In genomic region chr4:139925275-139926160, GRCm38 (mm10) we compare ENCODE assay signal across 8 mouse cellular contexts. TPM values are rescaled to one million over a fixed set of nuclear protein-coding genes. Genes with fewer than 3 reads are reported as not detected.
DNase-seq lines count a peak whose midpoint lies in the region; ATAC-seq lines count a peak whose summit lies in the region.

No protein-coding gene starts in this region.

- H3K9me3 ChIP-seq in liver, embryonic 11.5 days (ENCODE audit: control insufficient read depth, low read length), result no peaks in the 10 kb centered on the region
- H3K9me3 ChIP-seq in forebrain, embryonic 10.5 days, result no peaks in the 10 kb centered on the region
- H3K9me3 ChIP-seq in limb, embryonic 10.5 days (replicated peaks), result no peaks in the 10 kb centered on the region

- no peaks in the 10 kb centered on the region for H3K4me1 ChIP-seq in liver, embryonic 11.5 days (replicated peaks; ENCODE audit: control insufficient read depth, insufficient read depth, low read length)
- peaks cover 44% of the 10 kb centered on the region for H3K4me1 ChIP-seq in forebrain, embryonic 10.5 days
- H3K4me1 ChIP-seq in limb, embryonic 10.5 days, result peaks cover 13% of the 10 kb centered on the region

- no peak overlapping the region for H3K27ac ChIP-seq in liver, embryonic 11.5 days (ENCODE audit: low read depth, low read length)
- peak overlapping the region; percentile 77 for H3K27ac ChIP-seq in forebrain, embryonic 10.5 days
- no peak overlapping the region for H3K27ac ChIP-seq in limb, embryonic 10.5 days

- peaks cover 25% of the 10 kb centered on the region for H3K27me3 ChIP-seq in liver, embryonic 11.5 days (replicated peaks; ENCODE audit: control insufficient read depth, insufficient read depth, low read length)
- H3K27me3 ChIP-seq in forebrain, embryonic 10.5 days (ENCODE audit: poor library complexity, severe bottlenecking), result peaks cover 57% of the 10 kb centered on the region
- peaks cover 61% of the 10 kb centered on the region for H3K27me3 ChIP-seq in limb, embryonic 10.5 days (ENCODE audit: low read depth, poor library complexity, severe bottlenecking)

- no peaks in the 10 kb centered on the region for H3K36me3 ChIP-seq in liver, embryonic 11.5 days (ENCODE audit: control insufficient read depth, insufficient read depth, low read length)
- H3K36me3 ChIP-seq in forebrain, embryonic 10.5 days (replicated peaks), result no peaks in the 10 kb centered on the region
- no peaks in the 10 kb centered on the region for H3K36me3 ChIP-seq in limb, embryonic 10.5 days

- no peak overlapping the region for H3K9ac ChIP-seq in liver, embryonic 11.5 days (ENCODE audit: low read depth, low read length)

- 15% methylated on average over 34 of the region's 34 CpGs for WGBS in liver, embryonic 11.5 days
- WGBS in forebrain, embryonic 10.5 days, result 13% methylated on average over 34 of the region's 34 CpGs
- WGBS in limb, embryonic 10.5 days, result 19% methylated on average over 34 of the region's 34 CpGs

- DNase-seq in liver, embryonic 11.5 days (ENCODE audit: low spot score), result no peak
- no peak for DNase-seq in liver
- DNase-seq in forebrain, embryonic 10.5 days (ENCODE audit: extremely low spot score, low spot score), result peak; percentile 61
- no peak for DNase-seq in limb, embryonic 10.5 days (ENCODE audit: low spot score)
- DNase-seq in right cerebral cortex, postnatal 4 days, result peak; percentile 29
- no peak for DNase-seq in thymus, postnatal 36 days
- no peak for DNase-seq in ovary, postnatal 10 days (ENCODE audit: low spot score)
- no peak for DNase-seq in kidney, adult 18-20 months

- ATAC-seq in liver, embryonic 11.5 days (replicated peaks; ENCODE audit: low FRiP score), result no peak

- H3K4me2 ChIP-seq in liver, embryonic 11.5 days, result peak overlapping the region; percentile 29

- H3K4me3 ChIP-seq in liver, embryonic 11.5 days (ENCODE audit: low read depth, low read length), result peak overlapping the region; percentile 23; the same call in 1 of the 2 replicates
- H3K4me3 ChIP-seq in forebrain, embryonic 10.5 days, result peak overlapping the region; percentile 44
- H3K4me3 ChIP-seq in limb, embryonic 10.5 days, result peak overlapping the region; percentile 43

RNA-seq across cellular contexts. Expression of gene Klhdc7a, which starts 42.3 kb away (rescaled TPM):
- polyA plus RNA-seq in liver, embryonic 11.5 days (2014; fragmentation: Nextera tagmentation; extraction: Ambion mirVana), result 0.03 TPM in 1 of 2 replicates, not detected in the other
- polyA plus RNA-seq in forebrain, embryonic 10.5 days (2016; fragmentation: Nextera tagmentation; extraction: Ambion mirVana), result 0.21 and 0.24 TPM in 2 replicates
- 0.11 and 0.19 TPM in 2 replicates for polyA plus RNA-seq in limb, embryonic 10.5 days (2016; fragmentation: Nextera tagmentation; extraction: Ambion mirVana)

Comparison
In these comparisons a context has a peak if more than half of its experiments do, and no peak if none do; other contexts are left out.
1. DNase-seq: peak in forebrain, embryonic 10.5 days (single experiment) and right cerebral cortex, postnatal 4 days (single experiment); none in liver, embryonic 11.5 days (single experiment), liver (single experiment), limb, embryonic 10.5 days (single experiment), thymus, postnatal 36 days (0 of 2), ovary, postnatal 10 days (single experiment) and kidney, adult 18-20 months (single experiment).
2. Peak in every context shown above with its lines, with median percentiles within 50 percentile points of each other: H3K4me3 ChIP-seq.